Mouse (Mus musculus) ES-CJ7 (cell line): ENCODE measurements at regions not wholly inside any gene's neighbourhood (a gene's known extent, or its start where the extent isn't known, plus 50 kb on each side); places are given as distances from the start of the nearest gene placed in this dataset.
A peak's percentile ranks its signal among the peaks of the same experiment; 100 is the strongest.

ENCODE experiments used
- DNase-seq: peaks from one replicate; pipeline ENCODE4 v3.0.0; 2011; ENCODE audit warnings: low read depth, low spot score

DNA sequence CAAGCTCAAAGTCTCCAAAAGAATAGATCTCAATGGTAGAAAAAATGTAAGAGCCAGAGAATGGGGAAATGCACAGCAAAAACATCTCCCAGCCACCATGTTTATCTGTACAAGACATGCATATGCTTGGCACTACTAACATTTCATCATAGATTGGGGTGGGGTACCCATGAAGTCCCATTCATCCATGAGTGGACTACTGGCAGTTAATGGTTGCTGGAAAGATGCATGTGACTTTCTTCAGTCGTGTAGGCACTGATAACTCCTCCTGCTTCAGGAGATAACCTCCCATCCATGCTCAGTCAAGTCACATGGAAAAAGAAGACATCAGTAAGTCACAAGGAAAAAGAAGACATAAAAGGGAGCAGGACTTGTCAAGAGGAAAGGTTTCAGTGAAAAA lies 65.3 kb downstream of the Lpar4 start:
- no peak for DNase-seq

- DNase-seq: no peak
These were observed 66.4 kb downstream of the Lpar4 start for GRCm38 (mm10) chrX:106986794-106987193.

- DNase-seq: peak; percentile 88
These were observed 67.4 kb downstream of the Lpar4 start for GRCm38 (mm10) chrX:106987779-106988178.

- no peak for DNase-seq
These were observed 83.8 kb upstream of the P2ry10 start for GRCm38 (mm10) chrX:107004496-107004895.

GRCm38 (mm10) chrX:107008968-107009367 lies 79.3 kb upstream of the P2ry10 start:
- no peak for DNase-seq

GRCm38 (mm10) chrX:107012615-107013014 lies 75.7 kb upstream of the P2ry10 start:
- DNase-seq: no peak

DNA sequence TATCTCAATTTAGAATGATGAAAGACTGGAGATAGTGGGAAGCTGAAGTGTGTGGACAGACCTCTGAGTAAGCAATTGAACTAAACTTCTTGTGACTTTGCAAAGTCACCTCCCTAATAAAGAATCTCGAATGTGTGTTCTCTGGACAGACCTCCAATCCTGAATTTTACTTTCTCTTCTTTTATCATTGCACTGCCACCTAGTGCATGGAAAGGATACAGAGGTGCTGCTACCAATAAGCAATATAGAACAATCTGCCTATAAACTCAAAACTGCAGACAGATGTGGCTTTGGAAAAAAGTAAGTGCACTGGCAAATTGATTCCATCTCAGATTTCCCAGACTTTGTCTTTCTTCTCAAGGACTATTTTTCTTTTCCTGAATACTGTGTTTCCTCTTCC lies 73.0 kb upstream of the P2ry10 start:
- peak; percentile 2 for DNase-seq

DNA sequence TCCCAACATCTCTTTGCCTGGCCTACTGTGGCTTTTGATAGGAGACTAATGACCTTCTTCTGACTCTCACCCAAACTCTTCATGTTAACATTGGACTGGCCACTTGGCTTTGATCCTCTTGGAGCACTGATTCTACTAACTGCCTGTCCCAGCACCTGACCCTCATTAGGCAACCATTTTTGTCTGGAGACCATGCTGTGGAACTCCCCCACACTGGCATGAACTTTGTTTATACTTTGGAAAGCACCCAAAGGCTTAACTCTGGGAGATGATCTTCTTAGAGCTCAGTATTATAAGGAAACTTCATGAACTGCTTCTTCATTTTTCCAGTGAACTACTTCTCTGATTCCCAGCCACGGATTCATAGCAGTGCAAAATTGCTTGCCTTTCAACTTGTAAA lies 56.6 kb upstream of the P2ry10 start:
- no peak for DNase-seq

DNA sequence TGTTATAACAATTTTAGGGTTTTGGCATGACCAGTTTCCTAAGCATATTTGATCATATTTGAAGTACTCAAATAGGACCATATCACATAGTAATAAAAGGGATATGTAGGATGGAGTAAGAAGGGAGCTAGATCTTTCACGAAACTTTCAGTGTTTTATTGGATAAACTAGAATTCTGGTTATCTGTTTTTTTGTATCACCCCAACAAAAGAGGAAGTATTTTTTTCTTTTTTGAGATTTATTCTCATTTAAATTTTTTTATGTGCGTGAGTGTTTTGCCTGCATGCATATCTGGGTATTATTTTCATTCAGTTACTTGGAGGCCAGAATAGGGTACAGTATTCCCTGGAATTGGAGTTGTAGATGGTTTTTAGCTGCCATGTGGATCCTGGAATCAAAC lies 50.3 kb upstream of the P2ry10 start:
- DNase-seq: no peak
